Mouse (Mus musculus) gastrocnemius, adult 18-20 months (tissue): Measurements from ENCODE around the gene Cyp11a1. TPM values are rescaled to one million over a fixed set of nuclear protein-coding genes. Genes with fewer than 3 reads are reported as not detected.

Experiments
- DNase-seq: peaks from one replicate; pipeline ENCODE4 v3.0.0; 2021; ENCODE audit warnings: low spot score
- total RNA-seq, 2 experiments: library from RNA; stranded (reverse); gene quantifications; 2 replicates each; pipeline ENCODE4 v1.2.3; 2021

The Cyp11a1 gene
- total RNA-seq, 2 experiments from 2014 or later: 0.24 to 0.34 TPM

DNA sequence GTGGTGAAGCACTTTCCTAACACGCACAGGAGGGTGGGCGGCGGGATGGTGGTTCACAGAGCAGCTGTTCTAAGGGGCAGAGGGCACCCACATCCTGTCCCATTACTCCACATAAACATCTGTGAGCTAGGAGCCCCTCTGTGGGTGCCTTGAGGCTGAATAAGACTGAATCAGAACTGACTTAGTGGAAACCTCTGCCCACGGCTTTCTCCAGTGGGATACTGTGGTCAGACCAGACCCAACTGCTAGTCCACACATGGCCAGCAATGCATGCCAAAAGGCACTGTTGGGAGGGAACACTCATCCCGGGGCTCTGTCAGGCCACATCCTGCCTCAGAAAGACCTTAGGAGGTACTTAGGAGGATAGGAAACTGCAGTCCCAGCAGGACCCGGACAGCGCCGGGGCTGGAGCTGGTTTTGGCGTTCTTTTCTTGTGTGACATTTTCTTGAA lies 34.0 kb upstream of the Cyp11a1 start:
- DNase-seq: no peak

DNA sequence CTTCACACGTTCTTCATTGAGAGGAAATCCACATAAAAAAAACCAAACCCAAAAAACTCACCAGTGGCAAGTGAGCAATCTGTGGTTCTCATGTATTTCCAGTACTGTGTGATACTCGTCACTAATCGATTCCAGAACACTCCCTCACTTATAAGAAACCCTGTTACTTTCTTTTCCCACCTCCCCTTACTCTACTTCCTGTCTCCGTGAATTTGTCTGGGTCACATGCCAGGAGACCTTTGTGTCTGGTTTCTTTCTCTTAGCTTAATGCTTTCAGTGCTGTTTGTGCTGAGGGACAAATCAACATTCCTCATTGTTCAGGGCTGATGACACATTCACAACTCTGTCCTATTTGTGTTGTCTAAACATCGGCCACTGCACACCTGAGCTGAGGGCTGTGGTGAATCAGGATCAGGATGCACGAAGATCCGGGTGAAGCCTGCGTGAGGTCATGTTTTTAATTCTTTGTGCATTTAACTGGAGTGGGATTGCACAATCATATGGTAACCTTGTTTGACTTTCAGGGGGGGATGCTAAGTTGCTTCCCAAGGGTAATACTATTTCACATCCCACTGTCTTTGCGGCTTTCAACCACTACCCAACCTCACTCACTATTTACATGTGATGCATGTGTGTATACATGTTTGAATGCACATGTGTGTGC lies 33.3 kb upstream of the Cyp11a1 start:
- DNase-seq: no peak

DNA sequence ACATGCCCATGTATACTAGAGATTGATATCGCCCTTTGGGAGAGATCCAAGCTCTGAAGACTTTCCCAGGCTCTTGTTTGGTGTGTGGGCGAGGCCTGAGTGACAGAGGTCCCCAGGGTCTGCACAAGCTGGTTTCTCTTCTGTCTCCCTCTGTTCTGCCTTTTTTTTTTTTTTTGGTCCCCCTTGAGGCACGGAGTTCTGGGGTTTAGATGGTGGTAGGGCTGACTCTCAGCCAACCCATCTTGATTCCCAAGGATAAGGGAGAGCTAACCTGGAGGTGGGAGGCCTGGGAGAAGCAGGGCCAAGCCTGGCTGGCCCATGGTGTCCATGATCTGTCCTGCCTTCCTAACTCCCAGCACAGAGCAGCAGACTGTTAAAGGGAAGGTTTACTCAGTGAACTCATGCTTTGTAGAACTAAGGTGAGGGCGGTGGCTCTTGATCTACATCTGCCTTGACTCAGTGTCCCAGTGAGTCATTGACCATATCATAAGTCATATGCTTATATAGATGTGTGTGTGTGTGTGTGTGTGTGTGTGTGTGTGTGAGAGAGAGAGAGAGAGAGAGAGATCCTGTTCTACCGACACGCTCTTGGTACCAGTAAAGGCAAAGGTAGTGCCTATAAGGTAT lies 32.7 kb upstream of the Cyp11a1 start:
- DNase-seq: no peak

DNA sequence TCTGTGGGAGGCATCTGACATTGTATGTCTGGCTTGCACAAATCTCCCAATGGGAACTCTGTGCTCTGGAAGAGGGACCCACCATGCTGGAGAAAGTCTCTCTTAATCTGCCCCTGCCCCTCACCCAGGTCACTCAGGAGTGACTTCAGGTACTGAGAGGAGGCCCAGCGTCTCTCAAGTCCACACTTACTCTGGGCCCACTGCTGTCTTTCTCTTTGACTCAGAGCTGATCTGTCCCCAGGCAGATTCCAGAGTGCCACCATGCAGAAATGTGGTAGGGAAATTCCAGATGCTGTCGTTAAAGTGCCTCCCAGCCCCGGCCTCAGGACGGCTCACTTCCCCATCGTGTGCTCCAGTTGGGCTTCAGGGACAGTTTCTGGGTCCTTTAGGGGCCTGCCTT lies 32.0 kb upstream of the Cyp11a1 start:
- DNase-seq: no peak

DNA sequence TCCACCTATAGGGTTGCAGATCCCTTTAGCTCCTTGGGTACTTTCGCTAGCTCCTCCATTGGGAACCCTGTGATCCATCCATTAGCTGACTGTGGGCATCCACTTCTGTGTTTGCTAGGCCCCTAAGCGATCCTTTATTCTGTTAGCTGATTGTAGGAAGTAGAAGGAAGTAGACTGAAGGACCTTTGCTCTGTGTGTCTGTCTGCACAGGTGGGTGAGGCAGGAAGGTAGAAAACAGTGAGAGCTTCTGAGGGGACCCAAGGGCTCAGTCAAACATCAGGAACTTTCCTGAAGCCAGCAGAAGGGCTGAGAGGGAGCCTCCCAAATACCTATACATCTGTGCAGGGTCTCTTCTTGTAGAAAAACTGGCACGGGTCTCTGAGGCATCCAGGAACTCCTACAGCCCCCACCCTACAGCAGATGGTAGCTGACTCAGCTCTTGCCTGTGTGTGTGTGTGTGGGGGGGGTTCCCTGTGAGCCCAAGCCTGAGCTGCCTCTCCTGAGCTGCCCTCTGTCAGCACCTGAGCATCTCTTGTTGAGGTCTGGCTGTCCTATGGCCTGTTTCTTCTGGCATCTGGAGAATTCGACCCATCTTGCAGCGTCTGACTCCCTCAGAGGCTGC lies 30.9 kb upstream of the Cyp11a1 start:
- no peak for DNase-seq

DNA sequence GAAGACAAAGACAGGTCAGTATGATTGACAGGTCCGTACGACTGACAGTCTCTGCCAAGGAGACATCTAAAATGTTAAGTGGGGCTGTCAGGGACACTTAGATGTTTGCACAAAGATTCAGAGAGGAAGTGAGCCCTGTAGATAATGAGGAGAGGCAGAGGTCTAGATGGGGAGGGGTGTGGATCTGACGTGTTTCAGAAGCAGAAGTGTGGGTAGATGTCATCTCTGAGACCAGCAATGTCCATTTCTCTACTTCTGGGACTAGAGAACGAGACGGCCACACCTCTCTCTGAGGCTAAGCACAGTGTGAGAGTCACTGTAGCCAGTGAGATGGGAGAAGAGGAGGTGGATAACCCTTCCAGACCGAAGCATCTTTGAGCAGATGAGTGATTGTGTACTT lies 28.2 kb upstream of the Cyp11a1 start:
- no peak for DNase-seq

DNA sequence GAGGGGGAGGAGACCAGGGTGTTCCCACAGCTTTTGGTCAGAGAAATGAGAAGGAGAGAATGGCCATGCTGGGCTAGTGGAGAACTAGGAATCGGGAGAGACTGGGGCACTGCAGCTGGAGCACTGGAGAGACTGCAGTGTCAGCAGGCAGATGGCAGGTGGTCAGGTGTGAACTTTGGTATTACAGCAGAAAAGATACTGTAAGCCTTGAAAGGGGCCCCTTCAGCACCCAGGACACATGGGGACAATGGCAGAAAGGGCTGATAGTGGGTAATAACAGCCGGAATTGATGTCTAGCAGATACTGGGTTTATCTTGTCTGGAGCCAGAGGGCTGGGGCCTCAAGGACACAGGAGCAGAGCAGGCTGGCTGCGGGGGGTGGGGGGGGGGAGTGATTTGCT lies 27.4 kb upstream of the Cyp11a1 start:
- DNase-seq: no peak

DNA sequence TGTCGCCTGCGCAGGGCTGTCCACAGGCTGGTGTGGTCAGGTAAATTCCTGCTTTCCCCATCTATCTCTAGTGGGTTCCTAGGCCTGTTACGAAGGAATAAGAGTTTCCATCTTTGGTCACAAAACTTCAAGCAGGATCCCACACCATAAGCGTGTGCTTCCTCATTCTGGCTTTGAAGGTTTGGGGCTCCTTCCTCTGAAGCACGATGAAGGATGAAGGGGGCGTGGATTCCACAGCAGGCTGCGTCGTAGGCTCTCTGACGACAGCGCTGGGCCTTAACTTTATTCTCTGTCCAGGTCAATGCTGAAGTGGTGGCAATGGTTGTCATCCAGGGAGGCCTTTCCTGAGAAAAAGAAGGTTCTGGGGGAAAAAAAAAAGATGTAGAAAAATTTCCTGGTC lies 25.6 kb upstream of the Cyp11a1 start:
- DNase-seq: no peak

DNA sequence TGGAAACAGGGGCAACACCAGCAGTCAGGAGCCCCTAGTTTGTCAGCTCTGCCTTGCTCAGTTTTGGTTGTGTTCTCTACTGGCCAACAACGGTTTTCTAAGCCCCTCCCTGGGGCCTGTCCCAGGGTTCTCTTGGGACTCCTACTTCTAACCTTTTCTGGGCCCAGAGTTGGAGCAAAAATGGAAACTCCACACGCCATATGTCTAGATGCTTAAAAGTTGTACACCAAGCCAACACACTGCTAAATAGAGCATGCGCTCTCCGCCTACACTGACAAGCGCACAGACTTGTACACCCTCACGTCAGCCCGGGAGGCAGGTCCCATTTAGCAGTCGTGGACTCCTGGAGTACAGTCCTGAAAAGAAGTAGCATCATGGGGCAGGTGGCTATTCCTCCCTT lies 20.9 kb upstream of the Cyp11a1 start:
- DNase-seq: no peak

DNA sequence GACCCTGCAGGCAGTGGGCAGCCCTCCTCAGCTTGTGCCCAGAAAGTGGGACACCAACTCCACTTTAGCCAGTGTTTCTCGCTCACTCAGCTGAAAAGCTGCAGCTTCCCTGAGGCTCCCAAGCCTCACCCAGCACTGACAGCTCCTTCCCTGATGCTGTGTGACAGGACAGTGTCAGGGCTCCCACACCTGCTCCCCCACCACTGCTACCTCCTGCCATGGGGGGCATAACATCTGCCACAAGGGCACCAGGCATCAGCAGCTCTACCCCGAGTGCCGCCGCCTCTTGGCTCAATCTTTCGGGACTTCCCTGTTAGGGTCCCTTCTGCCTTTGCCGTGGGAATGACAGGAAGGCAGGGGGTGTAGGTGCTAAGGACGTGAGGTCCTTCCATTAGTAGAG lies 19.9 kb upstream of the Cyp11a1 start:
- DNase-seq: no peak

DNA sequence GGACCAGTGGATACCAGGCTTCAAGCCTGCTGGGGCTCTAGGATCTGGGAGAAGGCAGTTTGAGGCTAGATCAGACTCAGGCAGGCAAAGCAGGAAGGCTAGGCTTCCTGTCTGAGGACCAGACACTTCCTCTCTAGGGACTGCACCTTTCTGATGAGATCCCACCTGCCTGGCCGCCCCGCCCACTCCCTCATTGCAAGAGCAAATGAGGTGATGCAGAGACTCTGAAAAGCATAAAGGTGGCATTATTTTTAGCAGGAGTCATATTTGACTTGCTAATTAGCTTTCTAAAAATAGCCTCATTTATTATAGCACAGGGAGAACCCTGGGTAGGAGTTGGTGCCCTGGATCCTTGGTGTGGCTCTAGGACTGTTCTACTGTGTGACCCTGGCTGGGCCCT lies 18.1 kb upstream of the Cyp11a1 start:
- no peak for DNase-seq

DNA sequence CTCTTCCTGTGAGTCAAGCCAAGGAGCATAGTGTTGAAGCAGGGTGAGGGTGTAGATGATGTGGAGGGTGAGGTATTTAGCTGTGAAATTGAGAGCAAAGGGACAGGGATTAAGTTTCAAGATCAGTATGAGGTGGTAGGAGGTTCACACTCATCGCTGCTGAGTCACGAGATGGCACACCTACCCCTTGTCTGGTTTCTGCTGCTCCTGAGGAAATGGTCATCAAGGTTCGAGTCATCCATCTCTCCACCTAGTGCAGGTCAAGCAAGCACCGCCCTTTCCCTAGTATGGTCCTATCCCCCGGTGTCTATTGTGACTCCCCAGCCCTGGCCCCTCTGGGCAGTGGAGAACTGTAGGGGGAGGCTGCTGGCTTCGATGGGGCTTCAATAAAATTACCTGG lies 16.9 kb upstream of the Cyp11a1 start:
- no peak for DNase-seq

DNA sequence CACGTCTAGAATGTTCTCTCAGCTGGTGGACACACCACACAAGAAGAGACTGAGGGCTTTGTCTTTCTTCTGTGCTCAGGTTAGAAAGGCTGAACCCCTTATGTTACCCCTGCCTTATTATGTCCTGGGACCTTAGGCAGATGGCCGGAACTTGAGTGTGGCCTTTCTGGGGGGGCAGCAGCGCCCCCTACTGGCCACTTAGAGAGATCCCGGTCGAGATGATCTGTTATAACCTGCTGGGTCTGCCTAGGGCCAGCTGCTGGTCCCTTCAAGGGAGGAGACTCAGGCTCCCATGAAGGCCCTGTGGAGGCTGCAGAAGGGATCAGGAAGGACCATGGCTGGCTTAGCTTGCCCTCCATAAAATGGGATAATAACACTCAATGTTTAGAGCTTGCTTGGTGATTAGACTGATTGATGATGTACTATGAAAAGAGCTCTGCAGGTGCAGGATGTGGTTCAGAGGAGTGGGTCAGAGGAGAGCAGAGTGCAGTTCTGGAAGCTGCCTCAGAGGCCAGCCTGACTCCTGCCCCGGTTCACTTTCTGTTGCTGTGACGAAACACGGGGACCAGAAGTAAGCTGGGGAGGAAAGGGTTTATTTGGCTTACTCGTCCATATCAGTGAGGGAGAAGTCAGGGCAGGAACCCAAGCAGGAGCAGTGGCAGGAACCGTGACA lies 15.6 kb upstream of the Cyp11a1 start:
- DNase-seq: peak; percentile 36

DNA sequence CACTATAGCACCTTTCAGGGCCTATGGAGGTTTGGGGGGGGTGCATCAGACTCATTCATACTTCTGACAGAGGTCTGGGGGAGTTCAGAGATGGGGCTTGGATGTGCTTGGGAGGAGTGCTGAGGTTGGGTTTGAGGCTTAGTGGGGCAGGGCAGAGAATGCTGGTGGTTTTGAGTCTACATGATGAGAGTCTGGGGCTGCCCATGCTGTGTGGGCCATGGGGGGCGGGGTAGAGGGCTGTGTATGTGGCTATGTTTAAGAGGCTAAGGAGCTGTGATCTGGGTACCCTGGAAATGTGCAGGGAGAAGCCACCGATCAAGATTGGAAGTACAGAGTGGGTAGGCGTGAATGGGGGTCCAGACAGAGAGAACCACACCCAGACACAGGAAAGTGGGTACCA lies 14.2 kb upstream of the Cyp11a1 start:
- no peak for DNase-seq

DNA sequence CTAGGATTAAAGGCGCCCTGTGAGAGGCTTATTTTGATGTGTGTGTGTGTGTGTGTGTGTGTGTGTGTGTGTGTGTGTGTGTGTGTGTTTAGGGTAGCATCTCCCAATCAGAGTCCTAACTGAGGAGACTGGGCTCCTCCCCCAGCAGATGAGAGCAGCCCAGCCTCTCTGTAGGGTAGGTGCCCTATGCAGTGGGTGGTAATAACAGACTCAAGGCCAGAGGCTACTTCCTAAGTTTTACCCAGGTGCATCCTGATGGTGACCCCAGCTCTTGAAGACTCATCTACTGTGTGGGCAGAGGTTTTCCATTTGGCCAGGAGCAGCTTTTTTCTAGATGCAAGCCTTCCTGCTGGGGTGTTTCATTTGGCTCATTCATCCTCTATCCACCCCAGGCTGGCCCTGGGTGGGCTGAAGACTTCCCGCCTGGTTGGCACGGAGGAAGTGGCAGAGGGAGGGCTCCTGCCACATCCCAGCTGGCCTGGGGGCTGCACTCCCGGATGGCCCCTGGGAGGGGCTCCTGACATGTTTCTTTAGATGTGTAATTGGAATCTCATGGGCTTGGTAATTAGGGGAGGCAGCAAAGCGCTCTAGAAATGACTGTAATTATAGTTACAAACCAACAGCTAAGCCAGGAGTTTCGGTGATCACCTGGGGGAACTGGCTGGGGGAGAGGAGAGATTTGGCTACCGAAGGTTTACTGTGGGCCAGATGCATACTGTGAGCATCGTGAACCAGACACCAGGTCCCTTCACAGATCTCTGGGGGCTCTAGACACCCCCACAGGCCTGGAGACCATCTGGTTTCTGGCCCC lies 13.2 kb upstream of the Cyp11a1 start:
- DNase-seq: no peak

DNA sequence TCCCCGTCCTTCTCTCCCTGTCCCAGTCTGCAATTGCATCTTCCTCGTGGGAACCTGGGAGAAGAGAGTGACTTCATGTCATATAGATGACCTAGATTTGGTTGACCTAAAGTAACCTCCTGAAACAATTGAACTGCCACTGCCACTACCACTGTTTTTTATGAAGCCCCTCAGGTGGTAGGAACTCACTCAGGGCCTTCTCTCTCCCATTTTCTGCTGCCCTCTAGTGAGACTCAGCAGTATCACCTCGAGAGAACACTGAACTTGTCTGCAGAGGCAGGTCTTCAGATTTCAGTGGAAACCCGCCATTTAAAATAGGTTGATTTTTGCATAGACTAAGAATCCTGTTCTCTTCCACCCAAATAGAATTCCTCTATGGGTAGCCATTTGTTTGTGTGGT lies 10.9 kb upstream of the Cyp11a1 start:
- no peak for DNase-seq

DNA sequence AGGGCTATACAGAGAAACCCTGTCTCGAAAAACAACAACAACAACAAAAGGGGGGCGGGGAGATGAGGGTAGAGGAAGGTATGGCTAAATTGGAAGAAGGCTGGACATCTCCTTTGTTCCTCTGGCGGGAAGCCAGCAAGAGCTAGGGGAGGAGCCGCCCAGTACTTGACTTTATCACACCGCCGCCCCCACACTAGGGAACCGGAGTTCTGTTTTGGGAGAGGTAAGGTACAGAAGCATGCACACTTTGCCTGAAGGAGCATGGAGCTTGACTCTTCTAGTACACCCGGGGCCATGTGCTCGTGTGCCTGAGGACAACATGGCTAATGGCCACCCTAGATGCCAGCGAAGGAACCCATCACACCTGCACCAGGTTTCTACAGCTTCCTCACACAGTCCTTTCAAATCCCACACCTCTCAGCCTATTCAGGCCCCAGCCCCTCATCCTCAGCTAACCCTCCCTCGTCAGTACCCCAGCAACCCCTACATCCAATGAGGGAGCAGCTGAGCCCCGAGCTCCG lies 8.6 kb upstream of the Cyp11a1 start:
- DNase-seq: no peak

DNA sequence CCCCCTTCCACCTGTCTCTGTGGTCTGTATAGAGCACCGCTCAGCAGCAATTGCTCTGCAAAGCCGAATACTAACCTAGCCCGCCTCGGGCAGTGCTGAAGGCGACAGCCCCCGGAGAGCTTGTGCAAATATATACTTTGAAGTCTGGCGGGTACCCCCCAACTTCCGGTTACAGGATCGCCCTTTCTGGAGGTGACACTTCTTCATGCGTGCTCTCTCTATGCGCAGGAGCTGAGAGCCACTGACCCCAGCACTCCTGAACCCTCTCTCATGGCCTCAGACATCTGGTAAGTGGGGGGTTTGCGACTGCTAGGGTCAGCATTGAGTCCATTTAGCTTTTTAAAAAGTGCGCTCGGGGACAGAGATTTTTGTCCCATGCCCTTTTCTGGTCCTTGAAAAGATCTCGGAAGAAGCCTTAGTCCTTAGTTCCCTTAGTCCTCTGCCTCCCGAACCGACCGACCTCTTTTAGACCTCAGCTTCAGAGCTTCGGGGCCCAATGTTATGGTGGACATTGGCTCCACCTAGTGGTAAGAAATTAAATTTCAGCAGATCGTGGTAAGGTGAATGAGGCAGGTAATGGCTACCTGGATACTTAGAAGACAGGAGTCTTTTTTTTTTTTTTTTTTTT lies 8.1 kb upstream of the Cyp11a1 start:
- peak; percentile 59 for DNase-seq

DNA sequence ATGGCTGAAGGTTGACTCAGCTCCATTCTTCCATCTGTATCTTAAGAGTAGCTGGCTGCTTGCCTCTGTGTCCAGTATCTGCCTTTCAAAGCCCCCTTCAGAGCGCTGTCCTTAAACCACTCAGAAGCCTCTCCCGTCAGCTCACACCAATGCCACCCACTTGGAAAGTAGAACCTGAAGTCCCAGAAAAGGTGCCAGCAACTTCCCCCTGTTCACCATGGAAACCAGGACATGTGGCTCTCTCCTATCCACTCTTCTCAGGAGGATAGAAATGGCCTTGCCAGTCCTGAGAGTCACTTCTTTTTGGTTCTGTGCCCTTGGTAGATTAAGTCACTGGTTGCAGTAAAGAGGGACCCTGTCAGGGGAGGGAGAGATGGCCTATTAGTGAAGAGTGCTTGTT lies 7.5 kb upstream of the Cyp11a1 start:
- DNase-seq: no peak

DNA sequence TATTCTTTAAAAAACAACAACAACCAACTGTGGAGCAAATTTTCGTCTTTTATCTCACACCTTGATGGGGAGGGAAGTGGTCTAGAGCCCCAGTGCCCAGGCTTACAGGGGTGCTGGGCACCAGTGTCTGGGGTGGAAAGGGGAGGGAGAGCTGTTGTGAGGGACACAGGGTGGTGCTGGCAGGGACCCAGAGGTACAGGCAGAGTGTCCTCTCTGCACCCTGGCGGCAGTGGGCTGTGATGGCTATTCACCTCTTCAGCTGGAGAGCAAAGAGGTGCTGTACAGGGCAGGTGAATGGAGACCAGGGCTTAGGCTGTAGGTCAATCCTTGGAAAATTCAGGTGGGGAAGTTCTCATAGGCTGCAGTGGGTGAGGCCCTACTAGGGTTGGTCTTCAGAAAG lies 6.5 kb upstream of the Cyp11a1 start:
- no peak for DNase-seq

DNA sequence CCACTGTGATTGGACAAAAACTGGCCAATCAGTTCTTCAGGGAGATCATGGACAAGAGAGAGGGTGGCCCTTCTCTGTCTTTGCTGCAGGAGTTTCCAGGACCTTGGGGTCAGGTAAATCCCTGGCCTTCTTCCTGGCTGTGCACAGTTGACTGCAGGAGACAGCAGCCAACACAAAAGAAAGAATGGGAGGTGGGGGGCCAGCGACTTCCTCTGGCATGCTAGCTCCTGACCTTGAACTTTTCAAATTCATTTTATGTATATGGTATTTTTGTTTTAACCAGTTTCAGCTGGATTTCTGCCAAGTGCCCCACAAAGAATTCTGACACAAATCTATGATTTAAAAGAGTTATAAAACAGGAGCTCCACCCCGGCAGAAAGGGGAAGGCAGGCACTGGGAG lies 2.9 kb upstream of the Cyp11a1 start:
- no peak for DNase-seq
